Mouse (Mus musculus): ENCODE results near the gene Il31. TPM values are rescaled to one million over a fixed set of nuclear protein-coding genes. Genes with fewer than 3 reads are reported as not detected.
A peak's percentile ranks its signal among the peaks of the same experiment; 100 is the strongest.
"Not testable (repeated sequence)": the region's sequence is repeated elsewhere in the genome, so short reads cannot be mapped to it uniquely, and the experiment has no call there.

Gene Il31
- total RNA-seq, 1 experiment: not detected

- Histone ChIP-seq H3K36me3 (ENCODE audit: control insufficient read depth, insufficient read depth, low read length, poor library complexity, severe bottlenecking) (peaks cover 18% of the 10 kb centered on the region), H3K9me3 (ENCODE audit: control insufficient read depth, insufficient read depth, low read depth, low read length) (no peaks in the 10 kb centered on the region), H3K27ac (ENCODE audit: insufficient read depth, low read depth, low read length, poor library complexity, severe bottlenecking) (no peak overlapping the region), H3K9ac (ENCODE audit: insufficient read depth, low read depth, low read length, poor library complexity, severe bottlenecking) (no peak overlapping the region), H3K4me1 (ENCODE audit: control insufficient read depth in 2 of 2, insufficient read depth in 2 of 2, low read length in 2 of 2, poor library complexity in 1 of 2) (peaks cover 2 to 15% of the 10 kb centered on the region in 2 experiments; a peak in 3 of 4 replicates), H3K4me3 (ENCODE audit: insufficient read depth in 1 of 2, low read depth in 1 of 2, low read length in 2 of 2, poor library complexity in 1 of 2, severe bottlenecking in 1 of 2) (no peak overlapping the region)
- DNase-seq (ENCODE audit: low read depth, low spot score): no peak
- in situ Hi-C loops (cut with MboI; ENCODE audit: low sequenced_read_pairs in 2 of 2, unreplicated experiment in 2 of 2): no loop called here
- TF ChIP-seq CHD2 (IDR thresholded peaks at IDR 0.05; ENCODE audit: low read depth, low read length): no peak
- TF ChIP-seq HCFC1 (IDR thresholded peaks at IDR 0.05; ENCODE audit: borderline replicate concordance, insufficient read depth, low read length): no peak
- no peak for TF ChIP-seq MAFK (IDR thresholded peaks at IDR 0.05; ENCODE audit: insufficient read depth, low read depth, low read length)
- no peak for TF ChIP-seq ZC3H11A (IDR thresholded peaks at IDR 0.05; ENCODE audit: borderline replicate concordance, low read depth, low read length)
Observed at GRCm38 (mm10) chr5:123512102-123512501, 22.8 kb upstream of the Il31 start.

- H3K4me3 ChIP-seq (ENCODE audit: insufficient read depth in 1 of 2, low read depth in 1 of 2, low read length in 2 of 2, poor library complexity in 1 of 2, severe bottlenecking in 1 of 2); H3K27ac ChIP-seq (ENCODE audit: insufficient read depth, low read depth, low read length, poor library complexity, severe bottlenecking); in situ Hi-C loops (cut with MboI; ENCODE audit: low sequenced_read_pairs in 2 of 2, unreplicated experiment in 2 of 2); H3K9ac ChIP-seq (ENCODE audit: insufficient read depth, low read depth, low read length, poor library complexity, severe bottlenecking); DNase-seq (ENCODE audit: low read depth, low spot score); H3K9me3 ChIP-seq (ENCODE audit: control insufficient read depth, insufficient read depth, low read depth, low read length): not testable (repeated sequence)
- peaks cover 18% of the 10 kb centered on the region for H3K36me3 ChIP-seq (ENCODE audit: control insufficient read depth, insufficient read depth, low read length, poor library complexity, severe bottlenecking)
- peaks cover 2 to 15% of the 10 kb centered on the region in 2 experiments; a peak in 3 of 4 replicates for H3K4me1 ChIP-seq (ENCODE audit: control insufficient read depth in 2 of 2, insufficient read depth in 2 of 2, low read length in 2 of 2, poor library complexity in 1 of 2)
Observed at GRCm38 (mm10) chr5:123511426-123511825, 22.1 kb upstream of the Il31 start.

GRCm38 (mm10) chr5:123510160-123510559 is 20.9 kb upstream of the Il31 start, which contains the start of gene B3gnt4:
TSS of gene B3gnt4 (plus strand) at chr5:123510460.
- peak within 1 kb of the TSS in 1 of 2 experiments; percentile 85; a peak in 1 of 4 replicates for H3K4me3 ChIP-seq (ENCODE audit: insufficient read depth in 1 of 2, low read depth in 1 of 2, low read length in 2 of 2, poor library complexity in 1 of 2, severe bottlenecking in 1 of 2)
- peaks cover 13% of the 10 kb centered on the region for H3K36me3 ChIP-seq (ENCODE audit: control insufficient read depth, insufficient read depth, low read length, poor library complexity, severe bottlenecking)
- no peak within 1 kb of the TSS for H3K27ac ChIP-seq (ENCODE audit: insufficient read depth, low read depth, low read length, poor library complexity, severe bottlenecking)
- DNase-seq (ENCODE audit: low read depth, low spot score): no peak
- in situ Hi-C loops (cut with MboI; ENCODE audit: low sequenced_read_pairs in 2 of 2, unreplicated experiment in 2 of 2): no loop called here
- TF ChIP-seq MAFK (IDR thresholded peaks at IDR 0.05; ENCODE audit: insufficient read depth, low read depth, low read length) (no peak), ZC3H11A (IDR thresholded peaks at IDR 0.05; ENCODE audit: borderline replicate concordance, low read depth, low read length) (no peak), ZNF384 (IDR thresholded peaks at IDR 0.05; ENCODE audit: low read depth, low read length) (no peak), CHD2 (IDR thresholded peaks at IDR 0.05; ENCODE audit: low read depth, low read length) (no peak), HCFC1 (IDR thresholded peaks at IDR 0.05; ENCODE audit: borderline replicate concordance, insufficient read depth, low read length) (no peak)
- peaks cover 2 to 15% of the 10 kb centered on the region in 2 experiments; a peak in 3 of 4 replicates for H3K4me1 ChIP-seq (ENCODE audit: control insufficient read depth in 2 of 2, insufficient read depth in 2 of 2, low read length in 2 of 2, poor library complexity in 1 of 2)
- H3K9ac ChIP-seq (ENCODE audit: insufficient read depth, low read depth, low read length, poor library complexity, severe bottlenecking): no peak within 1 kb of the TSS
- H3K9me3 ChIP-seq (ENCODE audit: control insufficient read depth, insufficient read depth, low read depth, low read length): no peaks in the 10 kb centered on the region

GRCm38 (mm10) chr5:123508921-123509320 is 19.6 kb upstream of the Il31 start:
- H3K36me3 ChIP-seq (ENCODE audit: control insufficient read depth, insufficient read depth, low read length, poor library complexity, severe bottlenecking): peaks cover 8% of the 10 kb centered on the region; the same call in 1 of the 2 replicates
- H3K9ac ChIP-seq (ENCODE audit: insufficient read depth, low read depth, low read length, poor library complexity, severe bottlenecking): peak overlapping the region; percentile 78
- H3K4me1 ChIP-seq (ENCODE audit: control insufficient read depth in 2 of 2, insufficient read depth in 2 of 2, low read length in 2 of 2, poor library complexity in 1 of 2): peaks cover 2 to 15% of the 10 kb centered on the region in 2 experiments; a peak in 3 of 4 replicates
- TF ChIP-seq ZNF384 (IDR thresholded peaks at IDR 0.05; ENCODE audit: low read depth, low read length): no peak
- no peak for TF ChIP-seq ZC3H11A (IDR thresholded peaks at IDR 0.05; ENCODE audit: borderline replicate concordance, low read depth, low read length)
- TF ChIP-seq HCFC1 (IDR thresholded peaks at IDR 0.05; ENCODE audit: borderline replicate concordance, insufficient read depth, low read length): no peak
- TF ChIP-seq CHD2 (IDR thresholded peaks at IDR 0.05; ENCODE audit: low read depth, low read length): no peak
- TF ChIP-seq MAFK (IDR thresholded peaks at IDR 0.05; ENCODE audit: insufficient read depth, low read depth, low read length): no peak
- in situ Hi-C loops (cut with MboI; ENCODE audit: low sequenced_read_pairs in 2 of 2, unreplicated experiment in 2 of 2): no loop called here
- H3K9me3 ChIP-seq (ENCODE audit: control insufficient read depth, insufficient read depth, low read depth, low read length): no peaks in the 10 kb centered on the region
- H3K4me3 ChIP-seq (ENCODE audit: insufficient read depth in 1 of 2, low read depth in 1 of 2, low read length in 2 of 2, poor library complexity in 1 of 2, severe bottlenecking in 1 of 2): peak overlapping the region; percentile 70 to 85
- H3K27ac ChIP-seq (ENCODE audit: insufficient read depth, low read depth, low read length, poor library complexity, severe bottlenecking): no peak overlapping the region
- no peak for DNase-seq (ENCODE audit: low read depth, low spot score)
